In genomic region chr9:21169157-21169556, GRCm38 (mm10) we compare ENCODE assay signal across 11 mouse cellular contexts. TPM values are rescaled to one million over a fixed set of nuclear protein-coding genes. Genes with fewer than 3 reads are reported as not detected.
DNase-seq lines count a peak whose midpoint lies in the region; ATAC-seq lines count a peak whose summit lies in the region.
"Had no signal": no experiment of that assay in that cellular context is flagged by ENCODE, and none has a peak within 500 bp of the region (broad histone marks: within the 10 kb centered on the region; RNA-seq: fewer than 3 reads in every experiment).

No protein-coding gene starts in this region.

- H3K79me2 ChIP-seq in macrophage (ENCODE audit: inconsistent target) = no peaks in the 10 kb centered on the region

- intact Hi-C loops in heart, postnatal 14 days (cut with DNase I) = no loop called here

- peak overlapping the region; percentile 99 for H3K4me2 ChIP-seq in heart, embryonic 12.5 days
- H3K4me2 ChIP-seq in intestine, embryonic 14.5 days (ENCODE audit: low read length) = no peak overlapping the region; the same call in 1 of the 2 replicates

- H3K4me3 ChIP-seq in heart, embryonic 12.5 days = no peak overlapping the region
- H3K4me3 ChIP-seq in megakaryocyte, embryonic 14.5 days (replicated peaks) = peak overlapping the region; percentile 88
- H3K4me3 ChIP-seq in intestine, embryonic 14.5 days (ENCODE audit: low read depth, low read length) = no peak overlapping the region
- no peak overlapping the region for H3K4me3 ChIP-seq in macrophage (ENCODE audit: inconsistent target)

- DNase-seq in heart, postnatal 14 days = no peak
- no peak for DNase-seq in intestine, embryonic 14.5 days (ENCODE audit: low spot score)
- DNase-seq in frontal cortex, postnatal 25 days (ENCODE audit: low spot score in 2 of 2) = no peak
- no peak for DNase-seq in yolk sac, embryonic 10.5 days (ENCODE audit: low spot score)
- DNase-seq: cerebellum, adult 9-10 months had no signal

- peak overlapping the region; percentile 84; the same call in 1 of the 2 replicates for H3K9ac ChIP-seq in heart, embryonic 12.5 days
- no peak overlapping the region for H3K9ac ChIP-seq in intestine, embryonic 14.5 days (ENCODE audit: low read length)
- H3K9ac ChIP-seq: hindbrain, embryonic 14.5 days had no signal

- WGBS in heart, embryonic 12.5 days = 29% methylated on average over 1 of the region's 1 CpGs
- 48% methylated on average over 1 of the region's 1 CpGs for WGBS in intestine, embryonic 14.5 days
- WGBS in macrophage (ENCODE audit: missing documents) = 75% methylated on average over 1 of the region's 1 CpGs

- H3K9me3 ChIP-seq in heart, embryonic 12.5 days (replicated peaks) = no peaks in the 10 kb centered on the region
- no peaks in the 10 kb centered on the region for H3K9me3 ChIP-seq in megakaryocyte, embryonic 14.5 days
- H3K9me3 ChIP-seq in intestine, embryonic 14.5 days (ENCODE audit: control insufficient read depth, low read length) = no peaks in the 10 kb centered on the region

- no peak for ATAC-seq in heart, embryonic 12.5 days (ENCODE audit: insufficient number of reproducible peaks, low FRiP score)
- ATAC-seq in megakaryocyte, adult 5-6 weeks (ENCODE audit: poor library complexity, severe bottlenecking) = no peak
- ATAC-seq in intestine, embryonic 14.5 days (replicated peaks; ENCODE audit: low FRiP score, low TSS enrichment, low read depth) = peak; percentile 10; the same call in 1 of the 2 replicates

- H3K27me3 ChIP-seq in heart, embryonic 12.5 days (replicated peaks) = peaks cover 29% of the 10 kb centered on the region
- H3K27me3 ChIP-seq in megakaryocyte, embryonic 14.5 days (replicated peaks) = peaks cover 35% of the 10 kb centered on the region
- H3K27me3 ChIP-seq in intestine, embryonic 14.5 days (replicated peaks; ENCODE audit: control insufficient read depth, insufficient read depth, low read length) = peaks cover 34% of the 10 kb centered on the region
- H3K27me3 ChIP-seq: CH12.LX had no signal

- peaks cover 60% of the 10 kb centered on the region for H3K4me1 ChIP-seq in heart, embryonic 12.5 days (replicated peaks)
- peaks cover 71% of the 10 kb centered on the region for H3K4me1 ChIP-seq in megakaryocyte, embryonic 14.5 days
- peaks cover 26% of the 10 kb centered on the region for H3K4me1 ChIP-seq in intestine, embryonic 14.5 days (replicated peaks; ENCODE audit: control insufficient read depth, insufficient read depth, low read length)

- H3K27ac ChIP-seq in heart, embryonic 12.5 days (ENCODE audit: poor library complexity, severe bottlenecking) = peak overlapping the region; percentile 94
- no peak overlapping the region for H3K27ac ChIP-seq in intestine, embryonic 14.5 days (ENCODE audit: low read depth)
- H3K27ac ChIP-seq in macrophage = peak overlapping the region; percentile 98
- H3K27ac ChIP-seq: hindbrain, embryonic 14.5 days had no signal

- no peaks in the 10 kb centered on the region for H3K36me3 ChIP-seq in heart, embryonic 12.5 days
- H3K36me3 ChIP-seq in megakaryocyte, embryonic 14.5 days (replicated peaks; ENCODE audit: low read length) = no peaks in the 10 kb centered on the region
- no peaks in the 10 kb centered on the region for H3K36me3 ChIP-seq in intestine, embryonic 14.5 days (ENCODE audit: control insufficient read depth, insufficient read depth, low read length)
- no peaks in the 10 kb centered on the region for H3K36me3 ChIP-seq in macrophage (ENCODE audit: inconsistent target)

RNA-seq across cellular contexts. Expression of gene Pde4a, which starts 3.6 kb away (rescaled TPM):
- 10.1 and 10.2 TPM in 2 replicates for polyA plus RNA-seq in heart, embryonic 12.5 days (2016; fragmentation: Nextera tagmentation; extraction: Ambion mirVana)
- total RNA-seq in heart, postnatal 14 days (2021) = 10 to 100 TPM; 36.7 to 37.5 TPM
- 8.2 and 26.2 TPM in 2 replicates for polyA plus RNA-seq in megakaryocyte, embryonic 14.5 days (2012; ENCODE audit: insufficient read depth, low replicate concordance)
- 6.8 and 7.3 TPM in 2 replicates for total RNA-seq in megakaryocyte, adult 5-6 weeks (2015)
- 3.0 and 3.9 TPM in 2 replicates for total RNA-seq in megakaryocyte, adult 5-6 weeks (2017)
- 6.7 and 7.0 TPM in 2 replicates for polyA plus RNA-seq in intestine, embryonic 14.5 days (2014; fragmentation: Nextera tagmentation; extraction: Ambion mirVana)
- 10 to 100 TPM in 21 of 26 experiments, 1 to 10 TPM in 5; 5.5 to 39.0 (median 18.5) TPM for total RNA-seq in macrophage (2018; cell fraction: chromatin; rRNA removed)
- 1 to 10 TPM; 2.4 to 9.2 (median 7.3) TPM for total RNA-seq in macrophage (2018; cell fraction: cytosol; rRNA removed)
- total RNA-seq in macrophage (2018; cell fraction: nucleus; rRNA removed) = 10 to 100 TPM in 19 of 26 experiments, 1 to 10 TPM in 7; 4.9 to 34.1 (median 16.7) TPM
- polyA plus RNA-seq in macrophage (2018) = 6.5 to 7.1 TPM (median 6.8 TPM) in 3 replicates

RNA-seq across cellular contexts. Expression of gene Cdc37, which starts 19.4 kb away (rescaled TPM):
- polyA plus RNA-seq in heart, embryonic 12.5 days (2016; fragmentation: Nextera tagmentation; extraction: Ambion mirVana) = 232 and 241 TPM in 2 replicates
- 100 to 1,000 TPM; 151 to 157 TPM for total RNA-seq in heart, postnatal 14 days (2021)
- polyA plus RNA-seq in megakaryocyte, embryonic 14.5 days (2012; ENCODE audit: insufficient read depth, low replicate concordance) = 62.5 and 150 TPM in 2 replicates
- total RNA-seq in megakaryocyte, adult 5-6 weeks (2015) = 39.6 and 49.0 TPM in 2 replicates
- 149 and 165 TPM in 2 replicates for total RNA-seq in megakaryocyte, adult 5-6 weeks (2017)
- polyA plus RNA-seq in intestine, embryonic 14.5 days (2014; fragmentation: Nextera tagmentation; extraction: Ambion mirVana) = 307 and 327 TPM in 2 replicates
- 10 to 100 TPM; 40.1 to 93.8 (median 70.7) TPM for total RNA-seq in macrophage (2018; cell fraction: chromatin; rRNA removed)
- total RNA-seq in macrophage (2018; cell fraction: cytosol; rRNA removed) = 100 to 1,000 TPM; 123 to 178 (median 150) TPM
- total RNA-seq in macrophage (2018; cell fraction: nucleus; rRNA removed) = 10 to 100 TPM; 45.9 to 97.7 (median 66.8) TPM
- polyA plus RNA-seq in macrophage (2018) = 166 to 206 TPM (median 199 TPM) in 3 replicates

RNA-seq across cellular contexts. Expression of gene Tyk2, which starts 38.1 kb away (rescaled TPM):
- polyA plus RNA-seq in heart, embryonic 12.5 days (2016; fragmentation: Nextera tagmentation; extraction: Ambion mirVana) = 15.3 and 17.5 TPM in 2 replicates
- total RNA-seq in heart, postnatal 14 days (2021) = 1 to 10 TPM; 9.2 TPM
- 15.5 and 17.9 TPM in 2 replicates for polyA plus RNA-seq in megakaryocyte, embryonic 14.5 days (2012; ENCODE audit: insufficient read depth, low replicate concordance)
- 24.9 and 30.9 TPM in 2 replicates for total RNA-seq in megakaryocyte, adult 5-6 weeks (2015)
- total RNA-seq in megakaryocyte, adult 5-6 weeks (2017) = 33.5 and 37.0 TPM in 2 replicates
- polyA plus RNA-seq in intestine, embryonic 14.5 days (2014; fragmentation: Nextera tagmentation; extraction: Ambion mirVana) = 11.7 and 12.1 TPM in 2 replicates
- total RNA-seq in macrophage (2018; cell fraction: chromatin; rRNA removed) = 100 to 1,000 TPM; 145 to 475 (median 281) TPM
- total RNA-seq in macrophage (2018; cell fraction: cytosol; rRNA removed) = 100 to 1,000 TPM in 1 of 26 experiments, 10 to 100 TPM in 25; 31.2 to 105 (median 49.4) TPM
- total RNA-seq in macrophage (2018; cell fraction: nucleus; rRNA removed) = 100 to 1,000 TPM; 118 to 306 (median 168) TPM
- 22.8 to 47.7 TPM (median 23.6 TPM) in 3 replicates for polyA plus RNA-seq in macrophage (2018)
